Mouse (Mus musculus) CD4-positive helper T cell, adult 2 months (primary cell): ENCODE results near the gene Mpeg1.

Experiments
- DNase-seq: peaks from one replicate; pipeline ENCODE4 v3.0.0-alpha.2; 2012; ENCODE audit warnings: low read depth, missing footprints, low spot score

Mpeg1 gene

DNA sequence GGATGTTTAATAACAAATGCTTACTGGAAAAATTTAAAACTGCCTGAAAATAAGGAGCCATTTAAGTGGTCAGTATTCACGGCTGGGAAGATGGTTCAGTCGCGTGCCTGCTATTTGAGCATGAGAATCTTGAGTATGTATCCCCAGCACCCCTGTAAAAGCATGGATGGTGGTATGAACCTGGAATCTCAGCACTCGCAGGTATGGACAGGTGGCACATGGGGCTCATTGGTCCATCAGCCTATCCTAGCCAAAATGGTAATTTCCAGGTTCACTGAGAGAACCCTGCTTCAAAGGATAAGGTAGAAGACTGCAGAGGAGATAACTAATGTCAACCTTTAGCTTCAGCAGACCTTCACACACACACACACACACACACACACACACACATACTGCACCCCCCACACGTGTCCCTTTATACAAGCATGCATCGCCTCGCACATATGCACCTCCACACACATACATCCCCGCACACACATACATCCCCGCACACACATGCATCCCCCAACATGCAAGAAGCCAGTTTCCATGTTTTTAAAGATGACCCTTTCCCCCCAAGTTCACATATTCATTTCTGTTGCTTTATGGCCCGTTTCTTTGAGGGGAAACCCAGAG lies 5.1 kb downstream of the Mpeg1 start:
- no peak for DNase-seq

DNA sequence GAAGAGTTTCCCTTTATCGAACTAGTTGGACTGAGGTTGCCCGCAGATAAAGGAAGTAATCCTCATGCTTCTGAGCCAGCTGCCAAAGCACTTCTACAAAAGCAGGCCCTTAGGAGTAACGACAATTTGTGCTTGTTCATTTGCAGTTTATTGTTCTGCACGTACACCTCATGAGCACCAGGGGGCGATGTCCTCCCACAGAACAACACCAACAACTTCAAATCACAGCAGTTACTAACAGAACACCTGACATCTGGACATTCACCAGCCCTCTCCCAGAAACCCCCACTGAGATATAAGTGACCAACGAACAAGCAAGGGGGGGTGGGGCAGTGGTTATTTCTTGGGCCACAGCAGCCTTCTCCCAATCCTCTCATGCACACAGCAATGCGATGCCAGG lies 5.6 kb downstream of the Mpeg1 start:
- peak; percentile 73 for DNase-seq

DNA sequence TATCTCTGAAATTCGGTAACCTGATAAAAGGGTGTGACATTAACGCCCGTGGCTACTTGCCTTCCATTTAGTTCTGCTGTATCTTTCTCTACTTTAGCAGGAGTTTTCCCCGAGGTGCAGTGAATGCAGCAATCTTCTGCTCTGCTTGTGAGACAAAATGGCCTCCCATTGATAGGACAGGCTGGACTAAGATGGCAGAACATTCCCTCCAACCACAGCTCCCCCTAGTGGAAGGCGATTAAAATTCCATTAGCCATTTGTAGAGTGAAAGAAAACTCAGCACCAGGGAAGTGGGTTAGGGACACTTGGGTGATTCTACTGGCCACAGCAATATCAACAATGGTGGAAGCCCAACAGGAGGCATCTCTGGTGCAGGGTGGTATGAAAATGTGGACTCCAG lies 6.9 kb downstream of the Mpeg1 start:
- peak; percentile 65 for DNase-seq

DNA sequence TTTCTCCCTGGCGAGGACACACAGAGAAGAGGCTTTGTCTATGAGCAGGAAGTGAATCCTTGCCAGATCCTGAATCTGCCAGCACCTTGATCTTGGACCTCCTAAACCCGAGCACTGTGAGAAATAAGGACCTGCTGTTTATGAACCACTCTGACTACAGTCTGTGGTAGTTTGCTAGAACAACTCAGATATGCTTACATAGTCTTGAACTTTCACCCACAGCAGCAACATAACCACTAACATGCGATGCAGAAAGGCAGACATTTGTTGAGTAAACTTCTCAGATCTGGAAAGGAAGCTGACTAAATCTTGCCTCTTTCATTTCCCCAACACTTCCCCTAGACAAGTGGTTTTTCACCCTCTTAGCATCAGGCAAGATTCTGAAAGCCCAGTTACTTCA lies 11.3 kb downstream of the Mpeg1 start:
- peak; percentile 68 for DNase-seq

DNA sequence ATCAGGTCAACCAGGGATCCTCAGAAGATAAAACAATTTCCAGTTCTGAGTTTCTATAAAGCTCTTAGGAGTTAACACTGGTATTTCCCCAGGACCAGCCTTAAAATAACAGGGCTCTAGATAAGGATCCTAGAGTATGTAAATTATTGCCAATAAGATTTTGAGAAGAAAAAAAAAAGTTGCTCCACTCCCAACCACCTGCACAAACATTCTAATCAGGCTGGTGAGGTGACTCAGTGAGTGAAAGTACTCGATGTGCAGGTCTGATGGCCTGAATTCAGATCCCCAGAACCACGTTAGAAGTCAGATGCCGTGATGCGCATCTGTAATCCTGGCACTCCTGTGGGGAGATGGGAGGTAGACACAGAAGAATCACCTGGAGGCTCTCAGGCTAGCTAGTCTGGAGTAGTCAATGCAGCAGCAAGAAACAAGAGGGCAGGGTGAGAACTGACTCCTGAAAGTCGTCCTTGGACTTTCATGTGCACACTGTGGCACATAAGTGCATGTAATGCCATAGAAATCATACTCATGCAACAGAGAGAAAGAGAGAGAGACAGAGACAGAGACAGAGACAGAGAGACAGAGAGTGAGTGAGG lies 11.9 kb downstream of the Mpeg1 start:
- peak; percentile 19 for DNase-seq

DNA sequence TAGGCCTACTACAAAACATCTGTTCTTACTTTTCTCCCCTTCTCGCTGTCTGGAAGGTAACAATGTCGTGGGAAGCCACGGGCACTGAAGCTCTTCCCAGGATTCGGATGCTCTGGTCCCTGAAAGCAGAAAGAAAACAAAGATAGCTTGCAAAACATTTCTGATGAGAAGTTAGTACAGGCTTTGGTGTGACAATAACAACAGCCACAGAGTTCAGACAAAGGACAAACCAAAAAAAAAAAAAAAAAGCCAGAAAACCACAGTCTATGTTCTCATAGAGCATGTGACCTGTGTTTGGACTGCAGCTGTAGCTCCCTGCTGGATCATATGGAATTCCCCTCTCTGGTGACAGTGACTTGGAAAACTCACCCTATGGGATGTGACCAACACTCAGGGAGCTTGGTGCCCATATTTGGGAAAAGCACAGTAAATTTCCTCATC lies 12.6 kb downstream of the Mpeg1 start:
- peak; percentile 67 for DNase-seq

DNA sequence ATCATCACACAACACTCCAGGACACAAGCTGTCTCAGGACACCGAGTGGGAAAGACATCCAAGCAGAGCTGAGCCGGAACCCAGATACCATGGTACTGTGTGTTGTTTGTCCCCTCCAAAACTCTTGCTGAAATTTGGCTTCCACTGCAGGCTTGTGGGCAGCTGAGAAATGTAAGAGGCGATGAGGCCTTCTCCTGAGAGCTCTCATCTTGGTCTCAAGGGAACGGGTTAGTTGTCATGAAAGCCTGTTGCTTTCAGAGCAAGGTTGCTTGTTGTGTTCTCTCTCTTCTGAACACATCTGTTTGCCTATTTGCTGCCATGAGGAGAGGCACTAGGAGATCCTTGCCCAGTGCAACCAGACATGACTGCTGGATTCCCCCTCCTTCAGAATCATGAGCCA lies 13.4 kb downstream of the Mpeg1 start:
- DNase-seq: no peak

DNA sequence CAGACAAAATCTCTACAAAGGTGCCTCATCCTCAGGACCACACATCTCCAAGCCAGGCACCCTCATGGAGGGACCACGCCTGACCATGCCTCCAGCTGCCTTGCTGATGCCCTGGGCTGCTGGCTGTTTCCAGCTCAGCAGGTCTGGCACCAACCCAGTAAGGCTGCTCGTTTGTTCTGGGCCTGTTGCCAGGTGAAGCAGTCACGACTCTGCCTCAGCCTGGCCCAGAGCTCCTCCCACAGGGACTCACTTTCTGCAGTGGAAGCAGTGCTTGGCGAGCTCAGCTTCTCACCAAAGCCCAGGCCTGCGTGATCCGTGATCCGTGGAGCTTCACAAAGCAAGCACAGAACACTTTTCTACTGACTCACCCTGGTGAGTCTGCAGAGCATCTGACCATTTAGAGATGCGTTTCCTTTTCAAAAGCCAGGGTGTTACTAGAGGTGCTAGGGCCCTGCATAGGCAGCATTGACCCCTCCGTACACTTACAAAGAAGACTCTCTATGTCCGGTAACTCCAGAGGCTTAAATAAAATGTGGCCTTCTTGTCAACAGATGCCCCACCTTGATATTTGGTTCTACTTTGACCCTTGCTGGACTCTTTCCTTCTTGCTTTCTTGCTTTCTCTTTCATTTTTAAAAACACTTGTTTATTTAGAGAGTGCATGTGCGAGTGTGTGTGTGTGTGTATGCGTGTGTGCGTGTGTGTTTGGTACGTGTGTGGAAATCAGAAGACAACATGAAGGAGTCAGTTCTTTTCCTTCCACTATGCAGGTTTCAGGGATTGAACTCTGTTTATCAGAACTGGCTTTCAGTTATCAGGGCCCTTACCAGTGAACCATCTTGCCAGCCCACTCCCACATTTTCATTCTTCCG lies 15.0 kb downstream of the Mpeg1 start:
- DNase-seq: peak; percentile 85

DNA sequence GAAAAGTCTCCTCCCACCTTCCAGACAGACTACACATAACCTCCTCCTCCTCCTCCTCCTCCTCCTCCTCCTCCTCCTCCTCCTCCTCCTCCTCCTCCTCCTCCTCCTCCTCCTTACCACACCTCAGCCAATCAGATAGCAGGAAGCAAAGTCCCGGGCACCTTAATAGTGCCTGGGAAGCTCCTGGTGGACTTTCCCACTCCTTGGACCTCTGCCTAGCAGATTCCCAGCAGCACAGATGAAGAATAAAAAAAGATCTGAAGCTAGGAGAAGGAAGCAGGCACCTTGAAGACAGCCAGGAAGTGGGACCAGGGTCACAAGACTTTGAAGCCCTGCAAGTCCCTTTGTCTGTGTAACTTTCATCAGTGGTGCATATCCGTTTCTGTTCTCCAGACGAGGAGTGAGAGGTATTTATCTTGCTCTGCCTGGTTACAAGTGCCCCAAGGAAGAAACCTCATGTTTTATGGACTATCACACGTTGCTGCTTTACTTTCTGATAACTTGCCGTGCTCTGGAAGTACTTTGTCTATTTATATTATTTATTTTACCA lies 16.2 kb downstream of the Mpeg1 start:
- peak; percentile 73 for DNase-seq

DNA sequence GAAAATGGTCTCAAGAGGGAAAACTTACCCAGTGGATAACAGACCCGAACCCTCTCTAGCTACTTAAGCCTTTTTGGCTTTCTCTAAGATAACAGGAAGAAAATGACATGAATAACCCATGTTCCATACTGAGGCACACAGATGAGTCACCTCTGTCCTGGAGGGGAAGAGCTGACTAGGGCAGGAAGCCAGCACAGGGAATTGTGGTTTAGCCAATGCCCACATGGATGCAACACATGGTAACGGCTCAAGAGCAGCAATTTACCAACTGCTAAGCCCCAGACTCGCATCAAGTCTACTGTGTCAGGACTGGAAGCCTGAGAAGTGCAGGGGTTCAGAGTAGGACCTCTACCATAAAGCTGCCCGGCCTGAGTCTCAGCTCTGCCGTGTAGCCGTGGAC lies 17.8 kb downstream of the Mpeg1 start:
- DNase-seq: no peak

DNA sequence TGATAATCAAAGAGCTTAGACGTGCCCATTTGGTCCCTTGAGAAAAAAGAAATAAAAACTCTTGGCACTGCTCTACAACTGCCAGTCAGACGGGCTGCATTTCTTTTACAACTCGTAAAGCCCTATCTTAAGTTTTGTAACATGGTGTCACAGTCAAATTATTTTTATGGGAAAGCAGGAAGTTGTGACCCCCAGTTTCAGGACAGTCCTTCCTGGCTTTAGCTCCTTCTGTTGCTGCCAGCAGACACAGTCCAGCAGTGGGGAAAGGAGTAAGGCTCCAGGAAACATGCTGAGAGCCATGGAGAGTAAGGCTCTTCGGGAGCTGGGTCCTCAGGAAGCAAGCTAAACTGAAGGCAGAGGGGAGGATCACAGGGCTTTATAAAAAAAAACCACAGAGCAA lies 23.2 kb downstream of the Mpeg1 start:
- DNase-seq: no peak

DNA sequence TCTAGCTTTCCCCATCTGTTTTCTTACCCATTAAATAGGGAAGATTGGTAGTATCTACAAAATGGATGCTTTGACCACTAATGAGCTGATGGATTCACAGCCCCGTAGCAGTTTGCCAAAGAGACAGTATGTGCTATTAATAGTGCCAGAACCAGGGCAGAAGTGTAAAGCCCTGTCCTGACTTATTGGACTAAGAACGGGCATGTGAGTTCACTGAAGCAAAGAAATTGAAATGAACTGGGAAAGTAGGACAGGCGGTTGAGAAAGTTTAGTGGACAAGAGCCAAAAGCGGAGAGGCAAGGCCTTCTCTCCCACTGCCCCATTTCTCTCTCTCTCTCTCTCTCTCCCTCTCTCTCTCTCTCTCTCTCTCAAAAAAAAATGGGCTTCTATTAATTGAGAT lies 23.6 kb downstream of the Mpeg1 start:
- DNase-seq: no peak

DNA sequence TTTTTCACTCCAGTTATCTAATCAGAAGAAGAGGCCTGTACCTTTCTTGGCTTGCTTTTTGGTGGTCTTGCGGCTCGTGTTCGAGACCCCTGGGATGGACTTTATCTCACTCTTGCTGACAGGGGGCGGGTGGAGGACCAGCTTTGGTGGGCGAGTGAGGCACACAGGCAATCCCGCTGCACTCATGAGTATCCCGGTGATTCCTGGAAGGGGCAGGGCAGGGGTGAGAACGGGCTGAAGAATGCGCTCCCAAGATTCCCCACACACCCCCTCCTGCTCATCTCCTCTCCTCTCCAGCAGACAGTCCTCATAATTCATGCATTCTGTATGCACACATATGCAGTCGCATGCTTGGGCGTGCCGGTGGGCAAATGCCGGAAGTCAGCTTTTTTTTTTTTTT lies 24.6 kb downstream of the Mpeg1 start:
- DNase-seq: no peak

DNA sequence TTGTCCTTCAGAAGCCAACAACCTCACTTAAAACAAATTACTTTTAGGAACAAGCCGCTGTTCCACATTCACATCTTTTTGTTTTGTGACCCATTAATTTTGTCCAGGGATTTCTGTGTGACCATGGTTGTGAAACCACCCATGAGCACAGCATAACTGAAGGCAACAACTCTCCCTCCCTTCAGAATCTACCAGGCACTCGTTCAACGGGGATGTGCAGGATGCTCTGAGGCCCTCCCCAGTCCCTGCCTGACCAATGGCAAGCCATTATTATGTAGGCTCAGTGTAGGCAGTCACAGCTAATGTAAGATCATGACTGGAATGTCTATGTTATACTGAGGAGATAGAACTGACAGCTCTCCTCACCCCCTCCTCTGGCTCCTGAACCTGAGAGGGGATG lies 25.1 kb downstream of the Mpeg1 start:
- DNase-seq: no peak

DNA sequence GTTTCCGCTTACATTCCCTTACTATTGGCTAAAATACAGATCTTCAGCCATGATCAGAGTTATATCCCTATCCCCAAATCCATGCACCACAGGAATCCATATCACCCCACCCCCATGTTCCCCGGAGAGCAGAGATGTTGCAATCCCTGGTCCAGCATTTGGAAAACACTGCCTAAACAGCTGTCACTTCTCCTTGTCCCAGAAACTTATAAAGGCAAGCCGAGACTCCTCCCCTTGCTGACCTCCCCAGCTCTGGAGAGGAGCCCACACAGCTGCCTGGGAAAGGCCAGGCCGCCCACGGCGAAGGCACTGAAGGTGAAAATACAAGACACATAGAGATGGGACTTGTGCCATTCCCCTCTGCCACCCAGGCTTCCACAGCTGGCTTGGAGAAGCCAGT lies 26.3 kb downstream of the Mpeg1 start:
- no peak for DNase-seq

DNA sequence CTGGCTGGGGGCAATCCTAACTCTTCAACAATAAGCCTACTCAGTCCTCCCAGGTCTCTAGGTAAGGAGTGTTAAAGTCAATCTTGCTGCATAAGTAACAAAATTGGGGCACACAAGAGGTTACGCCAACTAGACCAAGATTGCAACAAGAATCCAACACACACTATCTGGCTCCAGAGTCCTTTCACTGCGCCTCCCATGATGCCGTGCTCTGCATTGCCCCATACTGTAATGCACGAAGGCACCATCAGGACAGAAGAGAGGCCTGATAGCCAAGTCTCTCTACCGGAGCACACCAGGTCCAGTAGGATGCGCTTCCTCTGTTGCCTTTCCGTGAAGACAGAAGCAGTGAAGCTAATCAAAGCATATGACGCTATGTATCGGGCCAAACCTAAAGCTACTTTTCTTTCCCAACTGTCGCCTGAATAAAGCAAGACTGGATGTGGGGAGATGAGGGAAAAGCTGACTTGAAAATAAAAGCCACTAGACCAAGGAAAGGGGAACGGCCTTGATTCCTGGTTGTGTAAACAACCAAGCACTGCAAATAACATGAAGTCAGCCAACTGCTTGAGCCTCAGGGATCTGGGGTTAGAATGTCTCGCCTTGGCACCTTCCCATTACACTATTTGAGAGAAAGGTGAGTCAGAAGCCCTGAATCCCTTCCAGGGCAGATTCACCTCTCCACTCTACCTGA lies 27.1 kb downstream of the Mpeg1 start:
- DNase-seq: no peak

DNA sequence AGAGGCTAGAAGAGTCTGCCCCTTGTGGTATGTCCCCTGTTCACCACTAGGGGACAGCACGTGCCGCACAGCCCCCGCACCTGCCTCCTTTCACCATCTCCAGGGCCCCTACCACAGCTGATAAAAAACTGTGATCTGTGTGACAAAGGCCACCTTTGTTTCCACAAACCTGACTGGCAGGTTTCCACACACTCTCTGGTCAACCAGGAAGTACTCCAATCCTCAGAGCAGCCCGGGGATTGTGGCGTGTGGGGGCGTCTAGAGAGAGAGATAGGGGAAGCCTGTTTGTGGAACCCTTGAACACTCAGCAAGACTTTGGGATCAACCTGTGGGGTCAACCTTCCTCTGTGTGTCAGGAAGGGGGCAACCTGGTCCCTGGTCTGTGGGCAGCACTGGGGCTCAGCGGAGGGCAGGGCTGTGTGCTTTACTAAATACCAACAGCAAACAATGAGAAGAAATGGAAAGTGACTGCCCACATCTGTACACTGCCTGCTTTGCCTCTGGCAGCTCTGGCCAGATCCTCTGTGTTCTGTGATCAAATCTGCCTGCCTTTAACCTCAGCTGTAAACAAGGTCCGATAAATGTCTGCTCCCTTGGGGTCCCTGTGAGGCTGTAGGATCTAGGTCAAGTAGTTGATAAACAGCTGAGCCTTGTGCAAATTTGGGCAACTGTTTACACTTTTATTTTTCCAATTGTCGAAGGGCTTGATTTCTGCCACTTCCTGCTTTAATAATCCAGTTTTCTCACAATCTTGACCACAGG lies 27.8 kb downstream of the Mpeg1 start:
- peak; percentile 58 for DNase-seq

DNA sequence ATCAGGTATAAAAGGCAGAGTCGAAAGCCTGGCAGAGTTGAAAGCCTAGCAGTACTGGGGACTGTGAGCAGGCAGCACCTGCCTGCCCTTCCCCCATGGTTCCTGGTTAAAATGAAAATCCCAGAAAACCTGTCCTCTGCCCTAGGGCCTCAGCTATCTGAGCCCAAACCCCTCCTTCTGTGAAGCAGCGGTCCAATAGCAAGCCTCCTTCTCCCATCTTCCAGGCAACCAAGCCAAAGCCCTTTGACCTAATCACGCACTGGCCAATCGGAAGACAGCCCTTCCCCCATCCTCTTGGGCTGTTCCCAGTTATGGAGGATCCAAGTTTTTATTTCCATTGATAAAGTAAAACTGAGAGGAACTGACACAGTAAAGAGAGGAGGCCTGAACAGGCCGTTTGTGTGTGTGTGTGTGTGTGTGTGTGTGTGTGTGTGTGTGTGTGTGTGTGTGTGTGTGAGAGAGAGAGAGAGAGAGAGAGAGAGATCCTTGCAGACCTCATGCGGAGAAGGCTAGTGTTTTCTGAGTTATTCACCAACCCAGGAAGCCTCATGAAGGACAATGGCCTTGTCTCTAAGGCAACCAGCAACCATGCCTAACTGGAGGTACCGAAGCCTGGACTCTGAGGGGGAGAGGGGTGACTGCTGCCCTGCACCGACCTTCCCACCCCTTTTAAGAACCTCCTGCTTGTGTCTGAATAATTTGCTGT lies 28.5 kb downstream of the Mpeg1 start:
- no peak for DNase-seq

DNA sequence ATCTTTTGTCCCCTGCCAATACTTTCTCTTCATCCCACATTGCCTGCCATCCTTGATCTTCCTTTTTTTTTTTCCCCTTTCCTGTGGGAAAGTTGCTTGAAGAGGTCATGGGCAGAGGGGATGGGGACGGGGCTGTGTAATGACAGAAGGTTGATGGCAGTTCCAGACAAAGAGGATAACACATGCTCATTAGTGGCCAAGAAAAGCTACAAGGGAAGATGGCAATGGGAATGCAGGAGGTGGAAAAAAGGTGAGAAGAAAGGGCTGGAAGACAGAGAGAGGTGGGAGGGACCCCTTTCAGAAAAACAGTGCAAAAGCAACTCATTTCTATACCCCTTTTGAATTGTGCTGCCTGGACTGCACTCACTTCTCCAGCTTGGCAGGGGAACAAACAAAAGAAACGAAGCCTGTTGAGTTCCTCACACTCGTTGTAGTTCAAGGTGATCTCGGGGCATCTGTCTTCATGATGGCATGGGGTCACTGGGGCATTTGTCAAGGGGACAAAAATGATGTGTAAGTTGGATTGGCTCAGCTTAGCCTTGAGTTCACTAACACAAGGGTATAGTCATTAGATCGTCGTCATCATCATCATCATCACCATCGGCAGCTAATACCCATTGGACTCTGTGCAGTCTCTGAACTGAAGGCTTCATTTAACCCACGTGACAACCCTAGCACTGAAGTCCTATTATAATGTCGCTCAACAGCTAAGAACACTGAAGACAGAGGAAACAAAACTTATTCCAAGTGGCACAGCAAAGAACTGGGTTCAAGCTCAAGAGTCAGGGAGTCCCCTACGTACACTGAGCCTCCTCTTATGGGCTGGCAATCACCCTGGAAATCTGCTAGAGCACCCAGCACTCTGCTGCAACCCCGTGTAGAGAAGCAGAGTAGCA lies 29.3 kb downstream of the Mpeg1 start:
- DNase-seq: no peak

DNA sequence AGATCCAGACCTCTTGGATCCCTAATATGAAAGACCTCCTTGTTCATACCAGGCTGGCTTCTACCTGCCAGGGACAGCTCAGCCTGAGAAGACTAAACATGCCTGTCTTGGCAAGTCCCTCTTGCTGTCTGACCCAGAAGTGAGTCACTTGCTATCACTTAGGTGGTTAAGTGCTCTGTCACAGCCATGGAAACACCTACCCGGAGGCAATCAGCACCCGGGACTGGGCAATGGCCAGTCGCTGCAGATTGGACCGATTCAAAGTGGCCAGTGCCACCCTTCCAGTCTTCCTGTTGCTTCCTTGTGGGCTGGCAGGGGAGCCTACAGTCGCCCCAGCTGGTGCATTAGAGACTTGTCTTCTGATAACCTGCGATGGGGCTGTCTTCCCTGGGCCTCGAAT lies 31.1 kb downstream of the Mpeg1 start:
- no peak for DNase-seq
